Mouse (Mus musculus) layer of hippocampus, adult 2 months (tissue): Measurements from ENCODE around the gene Nrp2. TPM values are rescaled to one million over a fixed set of nuclear protein-coding genes. Genes with fewer than 3 reads are reported as not detected.
A peak's percentile ranks its signal among the peaks of the same experiment; 100 is the strongest.

Source experiments
- DNase-seq, 2 experiments: peaks; one replicate each; pipeline ENCODE4 v3.0.0; 2022; ENCODE audit warnings: low spot score in 2 of 2
- H3K27ac ChIP-seq: fragments of 200-600 bp; 2 replicates; pipeline ENCODE4 v1.8.1; 2022
- H3K4me3 ChIP-seq: fragments of 200-600 bp; 2 replicates; pipeline ENCODE4 v1.8.1; 2022; ENCODE audit warnings: mild to moderate bottlenecking
- CTCF ChIP-seq: fragments of 200-600 bp; conservative IDR thresholded peaks from 2 replicates; pipeline ENCODE4 v1.8.1; 2022; ENCODE audit warnings: antibody characterized with exemption, mild to moderate bottlenecking, moderate library complexity
- long read RNA-seq, 2 experiments: library from polyadenylated mRNA; stranded (forward); transcript quantifications; one replicate each; pipeline ENCODE4 v2.0.0; 2021; ENCODE audit warnings: borderline mapping rate in 2 of 2
- total RNA-seq, 2 experiments: library from RNA; stranded (reverse); gene quantifications; 2 replicates each; pipeline ENCODE4 v1.2.3; 2021

Gene Nrp2
- 10 to 100 TPM; 60.3 to 63.7 TPM for total RNA-seq
- long read RNA-seq, experiment 1, full-length matches to known transcripts = 16 of 24 reads
- long read RNA-seq, experiment 1, partial matches to known transcripts = 1 of 24 reads
- long read RNA-seq, experiment 1, other reads (novel, unspliced or antisense) = 7 of 24 reads
- long read RNA-seq, experiment 2, full-length matches to known transcripts = 19 of 40 reads
- long read RNA-seq, experiment 2, partial matches to known transcripts = 11 of 40 reads
- long read RNA-seq, experiment 2, other reads (novel, unspliced or antisense) = 10 of 40 reads

DNA sequence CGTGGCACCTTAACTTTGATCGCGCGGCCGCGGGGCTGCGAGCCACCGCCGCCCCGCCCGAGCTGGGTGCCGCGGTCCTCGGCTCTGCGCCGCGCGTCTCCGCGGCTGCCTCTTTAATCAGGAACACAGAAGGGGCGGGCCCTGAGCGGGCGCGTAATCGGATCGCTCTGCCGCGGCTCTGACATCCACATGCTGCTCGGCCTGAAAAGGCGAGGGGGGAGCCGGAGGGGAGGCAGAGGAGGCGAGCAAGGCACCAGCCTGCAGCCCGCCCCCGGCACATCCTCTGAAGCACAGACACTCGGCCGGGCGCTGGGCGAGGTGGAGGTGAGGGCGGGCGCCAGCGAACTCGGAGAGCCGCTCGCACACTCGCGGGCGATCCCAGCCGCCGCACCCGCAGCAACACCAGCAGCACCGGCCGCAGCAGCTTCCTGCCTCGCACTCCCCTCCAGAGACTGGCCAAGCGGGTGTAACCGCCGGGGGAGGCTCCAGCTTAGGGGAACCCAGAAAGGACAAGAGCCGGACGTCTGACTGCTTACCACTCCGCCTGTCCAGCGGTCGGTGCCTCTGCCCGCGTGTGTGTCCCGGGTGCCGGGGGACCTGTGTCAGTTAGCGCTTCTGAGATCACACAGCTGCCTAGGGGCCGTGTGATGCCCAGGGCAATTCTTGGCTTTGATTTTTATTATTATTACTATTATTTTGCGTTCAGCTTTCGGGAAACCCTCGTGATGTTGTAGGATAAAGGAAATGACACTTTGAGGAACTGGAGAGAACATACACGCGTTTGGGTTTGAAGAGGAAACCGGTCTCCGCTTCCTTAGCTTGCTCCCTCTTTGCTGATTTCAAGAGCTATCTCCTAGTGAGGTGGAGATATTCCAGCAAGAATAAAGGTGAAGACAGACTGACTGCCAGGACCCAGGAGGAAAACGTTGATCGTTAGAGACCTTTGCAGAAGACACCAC is at the start of gene Nrp2:
Gene Nrp2 (plus strand): TSS at position 128 of the 959 bp plus-strand sequence.
- peak within 1 kb of the TSS; percentile 78 for H3K4me3 ChIP-seq
- no peak for TF ChIP-seq CTCF
- DNase-seq = peak; percentile 85 to 86
- H3K27ac ChIP-seq = peak within 1 kb of the TSS; percentile 96

GRCm38 (mm10) chr1:62654436-62654835 is 48.6 kb upstream of the Nrp2 start:
- TF ChIP-seq CTCF = no peak
- Histone ChIP-seq H3K27ac (no peak overlapping the region), H3K4me3 (no peak overlapping the region)
- no peak for DNase-seq

DNA sequence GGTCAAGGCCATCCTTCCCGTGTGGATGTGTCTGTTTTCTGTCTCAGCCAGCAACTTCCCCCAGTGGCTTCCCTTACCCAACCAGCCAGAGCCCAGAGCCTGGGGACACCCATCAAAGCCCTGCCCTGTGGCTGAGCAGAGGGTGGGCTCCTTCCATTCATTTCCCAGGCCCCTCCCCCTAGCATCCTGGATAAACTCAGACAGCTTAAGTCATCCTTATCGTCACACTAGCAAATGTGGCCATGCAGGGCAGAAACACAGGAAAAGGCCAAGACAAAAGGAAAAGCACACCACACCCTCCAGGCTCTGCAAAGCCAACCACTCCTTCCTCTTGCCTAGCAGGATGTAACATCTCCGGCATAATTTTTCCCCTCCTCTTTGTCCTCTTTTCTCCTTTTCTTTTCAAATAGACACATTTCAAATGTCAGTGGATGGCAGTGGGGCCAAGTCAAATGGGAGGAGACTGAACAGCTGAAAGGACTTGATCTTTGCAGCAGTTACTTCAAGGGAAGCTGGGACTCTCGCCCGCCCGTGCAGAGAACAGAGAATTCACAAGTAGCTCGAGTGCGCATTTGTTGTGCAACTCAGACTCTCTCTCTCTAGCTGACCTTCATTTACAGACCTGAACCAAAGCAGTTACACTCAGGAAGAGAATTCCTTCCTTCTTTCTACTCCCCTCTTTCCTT is 38.0 kb upstream of the Nrp2 start:
- Histone ChIP-seq H3K27ac (no peak overlapping the region), H3K4me3 (no peak overlapping the region)
- TF ChIP-seq CTCF = no peak
- DNase-seq = no peak

GRCm38 (mm10) chr1:62665771-62666730 is 37.0 kb upstream of the Nrp2 start:
- no peak overlapping the region for H3K4me3 ChIP-seq
- H3K27ac ChIP-seq = no peak overlapping the region
- TF ChIP-seq CTCF = no peak
- no peak for DNase-seq

DNA sequence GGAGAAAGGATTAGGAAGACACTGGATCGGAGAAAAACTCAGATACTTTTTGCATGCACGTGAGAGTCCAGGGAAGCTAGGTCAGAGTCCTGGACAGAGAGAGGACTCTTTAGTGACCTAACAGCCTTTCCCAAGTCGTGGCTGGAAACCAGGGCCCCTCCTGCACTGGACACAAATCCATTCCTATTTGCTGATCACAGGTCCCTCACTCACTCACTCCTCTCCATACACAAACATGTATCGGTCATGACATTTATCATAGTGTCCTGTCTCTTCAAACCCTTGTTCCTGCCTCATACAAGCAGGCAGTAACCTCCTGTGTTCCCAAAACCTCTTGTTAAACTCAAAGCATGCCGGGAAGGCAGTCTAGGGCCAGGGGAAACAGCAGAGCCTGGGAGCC is 36.3 kb upstream of the Nrp2 start:
- Histone ChIP-seq H3K4me3 (no peak overlapping the region), H3K27ac (no peak overlapping the region)
- no peak for DNase-seq
- no peak for TF ChIP-seq CTCF

DNA sequence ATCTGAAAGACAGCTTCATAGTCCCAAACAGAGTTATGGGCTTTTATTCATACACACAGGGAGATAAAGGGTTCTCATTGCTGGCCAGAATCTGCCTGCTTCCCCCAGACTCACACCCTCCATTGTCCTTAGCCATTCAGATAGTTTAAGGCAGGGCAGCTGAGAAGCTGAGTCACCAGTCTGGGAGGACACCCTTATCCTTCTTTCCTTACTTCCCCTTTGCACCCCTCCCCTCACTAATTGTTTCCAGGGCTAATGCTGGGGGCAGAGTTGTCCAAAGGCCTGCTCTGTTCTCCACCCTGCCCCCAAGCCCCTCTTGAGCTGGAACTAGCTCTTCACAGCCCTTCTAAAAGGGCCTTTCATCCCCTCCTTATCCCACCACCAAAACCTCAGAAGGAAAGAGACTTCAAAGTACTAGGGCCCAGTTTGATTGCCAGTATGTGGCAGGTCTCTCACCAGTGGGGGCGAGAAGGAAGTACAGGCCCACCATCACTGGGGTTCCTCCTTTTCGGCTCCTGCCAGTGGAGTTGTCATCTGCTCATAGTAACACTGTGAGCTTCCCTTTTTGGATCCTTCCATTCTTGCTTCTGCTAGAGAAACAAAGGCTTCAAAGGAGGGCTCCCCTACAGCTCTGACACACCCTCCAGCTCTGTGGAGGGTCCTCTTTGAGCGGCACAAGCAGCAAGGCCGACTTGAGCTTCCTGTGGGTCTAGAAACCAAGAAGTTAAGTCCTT is 24.3 kb upstream of the Nrp2 start:
- no peak for TF ChIP-seq CTCF
- DNase-seq = no peak
- Histone ChIP-seq H3K27ac (no peak overlapping the region), H3K4me3 (no peak overlapping the region)

DNA sequence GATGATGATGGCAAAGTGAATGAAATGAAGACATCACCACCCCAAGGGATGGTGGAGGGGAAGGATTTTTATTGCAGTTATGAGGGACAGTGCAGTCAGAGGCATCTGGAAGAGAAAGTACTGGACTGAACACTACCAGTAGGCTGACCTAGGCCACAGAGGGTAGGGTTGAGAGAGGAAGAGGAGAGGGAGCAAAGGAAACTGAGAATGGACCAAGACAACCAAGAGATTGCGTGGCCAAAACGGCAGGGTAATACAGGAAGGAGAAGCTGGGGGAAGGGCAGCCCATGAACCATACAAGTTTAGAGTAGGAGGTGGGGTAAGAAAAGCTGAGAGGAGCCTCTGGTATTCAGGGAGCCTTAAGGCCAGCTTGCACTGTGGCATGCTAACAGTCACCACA is 23.6 kb upstream of the Nrp2 start:
- Histone ChIP-seq H3K27ac (no peak overlapping the region), H3K4me3 (no peak overlapping the region)
- no peak for DNase-seq
- TF ChIP-seq CTCF = no peak

GRCm38 (mm10) chr1:62682456-62683385 is 20.4 kb upstream of the Nrp2 start:
- no peak for DNase-seq
- Histone ChIP-seq H3K4me3 (peak overlapping the region; percentile 24), H3K27ac (no peak overlapping the region)
- no peak for TF ChIP-seq CTCF

DNA sequence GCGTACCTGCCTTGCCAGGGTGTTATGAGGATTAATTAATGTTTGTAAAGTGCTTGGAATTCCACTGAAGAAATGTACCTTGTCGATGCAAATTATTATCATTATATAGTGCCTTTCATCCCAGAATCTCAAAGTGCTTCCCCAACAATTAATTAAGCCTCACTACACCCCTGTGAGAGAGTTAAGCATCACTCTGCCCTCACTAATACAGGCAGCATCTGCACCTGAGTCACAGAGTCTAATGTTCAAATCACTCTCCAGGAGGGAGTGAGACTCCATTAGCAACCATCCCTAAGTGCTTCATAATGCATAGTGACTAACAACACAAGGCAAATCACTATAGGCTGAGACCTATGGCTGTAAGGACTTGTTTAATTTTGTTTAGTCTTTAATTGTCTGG is 19.6 kb upstream of the Nrp2 start:
- no peak overlapping the region for H3K4me3 ChIP-seq
- no peak for DNase-seq
- no peak overlapping the region for H3K27ac ChIP-seq
- no peak for TF ChIP-seq CTCF

- Histone ChIP-seq H3K4me3 (no peak overlapping the region), H3K27ac (peak overlapping the region; percentile 52; the same call in 1 of the 2 replicates)
- TF ChIP-seq CTCF = no peak
- DNase-seq = peak; percentile 70 to 79
Observed at GRCm38 (mm10) chr1:62687511-62687910, 15.6 kb upstream of the Nrp2 start.
